Mouse (Mus musculus) frontal cortex, postnatal 10 days (tissue): Measurements from ENCODE around the gene Bcat1.

Experiments
- DNase-seq, 2 experiments: peaks; one replicate each; pipeline ENCODE4 v3.0.0; 2022; ENCODE audit warnings: low spot score in 2 of 2, mixed read lengths in 1 of 2

Bcat1 gene

DNA sequence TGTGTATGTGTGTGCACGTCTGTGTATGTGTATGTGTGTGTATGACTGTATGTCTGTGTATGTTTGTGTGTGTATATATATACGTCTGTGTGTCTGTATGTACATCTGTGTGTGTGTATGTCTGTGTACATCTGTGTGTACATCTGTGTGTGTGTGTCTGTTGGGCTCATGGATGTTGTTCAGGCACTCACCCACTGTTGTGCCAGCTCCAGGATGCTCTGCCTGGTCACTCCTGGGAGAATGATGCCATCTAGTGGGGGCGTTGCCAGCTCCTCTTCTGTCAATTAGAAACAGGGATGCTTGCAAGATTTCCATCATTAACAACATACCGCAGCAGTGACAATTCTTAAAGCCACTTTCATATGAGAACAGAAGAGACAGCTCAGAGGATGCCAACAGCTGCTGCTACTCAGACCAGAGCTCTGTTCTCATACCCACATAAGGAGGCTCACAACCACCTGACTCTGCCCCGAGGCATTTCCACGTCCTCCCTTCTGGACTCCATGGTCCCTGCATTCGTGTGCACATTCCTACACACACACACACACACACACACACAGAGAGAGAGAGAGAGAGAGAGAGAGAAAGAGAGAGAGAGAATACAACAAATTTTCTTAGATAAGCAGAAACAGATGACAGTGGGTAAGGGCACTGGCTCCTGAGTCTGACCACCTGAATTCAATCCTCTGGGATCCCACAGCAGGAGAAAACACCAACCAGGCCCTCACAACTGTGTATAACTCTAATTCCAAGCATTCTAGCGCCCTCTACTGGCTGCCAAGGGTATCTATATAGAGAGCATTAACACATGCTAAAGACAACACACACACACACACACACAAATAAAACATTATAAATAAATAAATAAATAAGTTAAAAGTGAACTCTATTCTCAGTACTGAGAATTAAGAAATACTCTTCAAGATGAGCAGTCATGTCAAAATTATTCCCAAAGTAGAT is 65.8 kb downstream of the Bcat1 start:
- no peak for DNase-seq

DNA sequence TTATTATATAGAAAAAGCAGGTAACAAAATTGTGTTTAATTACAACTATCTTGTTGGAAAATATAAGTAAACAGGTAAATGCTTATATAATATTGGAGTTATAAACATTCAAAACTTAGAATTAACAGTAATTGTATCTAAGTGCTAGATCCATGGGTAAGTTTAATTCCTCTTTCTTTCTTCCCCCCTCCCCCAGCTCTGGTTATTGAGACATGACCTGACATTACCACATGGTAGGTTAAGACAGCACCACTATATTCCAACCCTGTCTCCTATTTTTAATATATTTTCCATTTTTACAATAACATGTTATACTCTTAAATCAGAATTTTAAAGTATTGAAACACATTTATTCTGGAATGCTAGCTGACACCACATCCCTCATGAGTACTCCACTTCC is 72.5 kb downstream of the Bcat1 start:
- no peak for DNase-seq

DNA sequence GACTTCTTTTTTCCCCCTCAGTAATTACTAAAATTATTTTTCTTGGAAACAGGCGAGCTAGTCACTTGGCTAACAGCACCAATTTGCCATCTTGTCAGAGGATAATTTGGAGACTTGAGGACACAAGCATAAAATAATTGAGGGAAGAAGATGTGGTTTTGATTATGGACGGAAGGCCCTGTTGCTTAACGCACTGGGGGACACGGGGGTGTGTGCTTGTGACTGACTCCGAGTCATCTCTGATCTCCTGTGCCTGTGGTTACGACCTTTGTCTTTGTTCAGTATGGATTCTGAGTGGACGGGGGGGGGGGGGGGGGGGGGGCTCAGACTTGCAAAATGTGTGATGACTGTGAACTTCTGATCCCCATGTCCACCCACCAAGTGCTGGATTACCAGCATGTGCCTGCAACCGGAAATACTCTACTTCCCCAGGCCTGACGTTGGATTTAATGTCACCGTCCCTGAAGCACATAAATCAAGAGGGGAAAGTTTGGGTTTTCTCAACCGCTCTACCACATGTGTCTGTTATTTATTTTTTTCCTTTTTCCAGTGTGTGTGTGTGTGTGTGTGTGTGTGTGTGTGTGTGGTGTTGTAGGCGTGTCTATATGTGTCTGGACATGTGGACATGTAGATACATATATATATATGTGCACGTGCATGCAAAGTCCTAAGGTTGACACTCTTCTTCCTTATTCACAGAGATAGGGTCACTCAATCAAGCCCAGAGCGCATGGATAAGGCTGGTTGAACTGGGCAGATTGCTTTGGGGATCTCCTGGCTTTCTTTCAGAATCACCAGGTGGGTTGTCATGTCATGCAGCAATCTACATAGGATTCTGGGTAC is 73.7 kb downstream of the Bcat1 start:
- DNase-seq: no peak

DNA sequence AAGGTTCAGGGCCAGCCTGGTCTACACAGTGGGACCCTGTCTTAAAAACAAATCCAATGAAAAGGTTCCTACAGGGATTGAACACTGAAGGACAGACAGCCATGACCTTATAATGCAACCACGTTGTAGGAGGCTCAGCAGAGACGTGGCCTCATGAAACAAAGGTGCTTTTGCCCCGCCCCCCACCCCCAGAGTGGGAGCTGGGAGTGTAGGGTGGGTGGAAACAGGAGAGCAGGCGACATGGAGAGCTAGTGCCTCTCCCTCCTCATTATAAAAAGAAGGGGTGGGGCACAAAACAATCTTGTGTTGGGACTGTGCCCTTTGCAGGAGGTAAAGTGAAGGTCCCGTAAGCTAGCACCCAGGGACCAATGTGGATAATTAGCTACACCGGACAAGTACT is 74.5 kb downstream of the Bcat1 start:
- DNase-seq: no peak

DNA sequence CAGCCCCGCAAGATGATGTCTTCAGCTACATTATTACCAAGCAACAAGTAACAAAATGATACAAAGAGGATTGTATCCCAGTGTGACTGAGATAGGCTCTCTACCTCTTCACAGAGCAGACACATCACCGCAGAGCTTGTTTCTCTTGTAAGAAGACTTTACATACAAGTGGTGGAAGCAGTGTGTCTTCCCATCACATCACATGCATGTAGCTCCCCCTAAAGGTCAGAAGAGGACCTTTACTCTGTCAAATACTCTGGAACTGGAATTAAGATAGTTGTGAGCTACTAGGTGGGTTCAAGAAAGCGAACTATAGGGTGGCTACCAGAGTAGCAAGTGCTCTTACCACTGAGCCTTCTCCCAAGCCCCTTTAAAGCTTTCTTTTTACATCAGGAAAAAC is 78.8 kb downstream of the Bcat1 start:
- DNase-seq: no peak

DNA sequence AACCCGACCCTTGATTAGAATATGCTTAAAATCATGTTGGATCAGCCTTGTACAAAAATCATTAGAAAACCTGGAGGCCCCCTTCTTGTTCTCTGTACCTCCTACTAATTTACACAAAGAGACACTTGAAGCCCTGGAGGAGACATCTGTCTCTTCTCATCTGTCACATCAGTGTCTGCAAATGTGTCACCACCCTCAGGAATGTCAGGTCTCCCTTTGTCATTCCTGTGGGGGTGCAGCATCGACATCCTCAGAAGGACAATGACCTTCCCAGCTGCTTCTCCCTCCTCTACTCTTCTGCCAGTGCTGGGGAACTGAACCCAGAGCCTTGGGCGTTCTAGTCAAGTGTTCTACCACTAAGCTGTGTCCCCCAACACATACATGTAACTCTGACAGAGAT is 83.9 kb downstream of the Bcat1 start:
- no peak for DNase-seq

DNA sequence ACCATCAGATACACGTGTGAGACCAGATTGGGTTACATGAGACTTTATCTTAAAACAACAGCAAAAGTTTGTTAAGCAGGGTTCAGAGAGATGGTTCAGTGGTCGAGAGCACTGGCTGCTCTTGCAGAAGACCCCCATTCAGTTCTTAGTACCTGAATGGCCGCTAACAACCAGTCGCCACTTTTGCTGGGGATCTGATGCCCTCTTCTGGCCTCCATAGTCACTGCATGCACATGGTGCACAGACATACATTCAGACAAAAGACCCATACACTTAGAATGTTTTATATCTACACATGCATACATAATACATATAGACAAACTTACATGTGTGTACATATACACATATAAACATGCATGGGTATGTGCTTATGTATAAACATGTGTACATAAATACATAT is 86.8 kb downstream of the Bcat1 start:
- no peak for DNase-seq

DNA sequence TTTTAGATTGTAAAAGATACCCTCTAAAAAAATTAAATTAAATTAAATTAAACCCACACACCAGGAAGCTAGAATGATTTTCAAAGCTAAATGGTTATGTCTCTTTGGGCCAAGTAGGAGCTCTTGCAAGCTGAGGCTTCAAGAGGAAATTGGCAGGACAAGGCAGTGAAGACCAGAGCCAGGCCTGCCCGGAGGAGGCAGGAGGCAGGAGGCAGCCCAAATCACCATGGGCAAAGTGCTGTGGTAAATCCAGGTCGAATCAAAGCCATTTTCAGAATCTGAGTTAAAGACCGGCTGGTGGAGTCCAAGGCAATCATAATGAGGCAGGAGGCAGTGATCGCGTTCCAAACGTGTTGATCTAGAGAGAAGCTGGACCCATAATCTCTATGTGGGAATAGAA is 88.3 kb downstream of the Bcat1 start:
- DNase-seq: no peak

DNA sequence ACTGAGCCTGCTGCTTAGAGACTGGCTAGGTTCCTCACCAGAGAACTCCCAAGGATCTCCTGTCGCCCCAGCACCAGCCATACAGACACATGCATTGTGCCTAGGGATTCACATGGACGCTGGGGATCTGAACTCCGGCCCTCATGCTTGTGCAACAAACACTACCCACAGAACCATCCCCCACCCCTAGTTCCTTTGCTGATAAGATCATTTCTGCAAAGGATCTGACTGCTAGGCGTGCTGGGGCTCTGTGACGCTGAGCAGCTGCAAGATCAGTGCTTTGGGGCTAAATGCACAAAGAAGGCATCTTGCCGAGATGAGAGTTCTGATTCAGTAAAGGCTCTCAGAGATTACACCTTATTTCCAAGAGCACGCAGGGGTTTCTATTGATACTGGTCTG is 88.8 kb downstream of the Bcat1 start:
- no peak for DNase-seq

DNA sequence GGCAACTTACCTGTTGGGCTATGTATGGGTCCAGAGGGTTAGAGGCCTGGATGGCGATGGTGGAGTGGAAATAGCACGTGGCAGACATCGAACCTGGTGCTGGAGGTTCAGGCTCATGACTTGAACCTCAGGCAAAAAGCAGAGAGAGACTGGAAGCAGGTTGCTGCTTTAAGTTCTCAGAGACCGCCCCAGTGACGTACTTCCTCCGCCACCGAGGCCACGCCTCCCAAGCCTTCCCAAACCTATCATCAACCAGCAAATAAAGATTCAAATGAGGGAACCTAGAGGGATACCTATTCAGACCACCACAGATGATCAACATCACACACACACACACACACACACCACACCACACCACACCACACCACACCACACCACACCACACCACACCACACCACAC is 91.8 kb downstream of the Bcat1 start:
- DNase-seq: no peak

DNA sequence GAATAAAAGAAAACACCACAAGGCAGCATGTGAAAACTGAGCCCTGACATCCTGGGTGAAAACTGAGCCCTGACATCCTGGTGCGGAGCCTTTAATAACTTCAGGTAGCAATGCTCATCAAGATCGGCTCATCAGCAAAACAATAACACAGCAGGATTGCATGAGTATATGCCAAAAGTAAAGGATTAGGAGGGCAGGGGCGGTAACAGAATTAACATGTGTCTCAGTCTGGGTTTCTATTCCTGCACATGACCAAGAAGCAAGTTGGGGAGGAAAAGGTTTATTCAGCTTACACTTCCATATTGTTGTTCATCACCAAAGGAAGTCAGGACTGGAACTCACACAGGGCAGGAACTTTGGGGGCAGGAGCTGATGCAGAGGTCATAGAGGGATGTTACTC is 93.9 kb downstream of the Bcat1 start:
- no peak for DNase-seq

DNA sequence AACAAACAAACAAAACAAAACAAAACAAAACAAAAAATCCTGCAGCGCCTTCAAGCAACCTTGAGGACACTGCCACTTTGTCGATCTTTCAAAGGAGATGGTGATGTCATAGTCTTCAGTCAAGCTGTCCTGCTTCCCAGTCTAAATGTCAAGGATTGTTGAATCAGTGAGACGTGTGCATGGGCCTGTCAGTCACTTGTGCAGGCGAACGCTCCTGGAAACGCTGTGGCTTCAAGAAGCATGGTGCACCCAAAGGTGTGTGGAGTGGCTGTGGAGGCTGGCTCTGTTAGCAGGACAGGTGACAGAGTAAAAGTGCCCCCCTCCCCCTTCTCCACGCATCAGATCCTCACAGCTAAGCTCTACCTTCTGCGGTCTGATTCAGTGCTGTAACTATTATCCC is 103.6 kb downstream of the Bcat1 start:
- no peak for DNase-seq

DNA sequence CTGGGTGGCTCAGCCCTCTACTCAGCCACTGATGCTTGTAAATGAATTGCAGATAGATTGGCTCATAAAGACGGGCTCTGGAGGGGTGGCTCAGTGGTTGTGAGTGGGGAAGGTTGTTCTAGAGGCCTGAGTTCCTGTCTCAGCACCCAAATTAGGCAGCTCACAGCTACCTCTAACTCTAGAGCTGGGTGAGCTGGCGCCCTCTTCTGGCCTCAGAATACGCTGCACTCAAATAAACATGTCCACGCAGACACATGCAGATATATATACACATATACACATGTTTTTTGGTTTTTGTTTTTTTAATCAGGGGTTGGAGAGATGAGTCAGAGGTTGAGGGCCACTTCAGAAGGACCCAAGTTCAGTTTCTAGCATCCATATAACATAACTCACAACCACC is 105.1 kb downstream of the Bcat1 start:
- no peak for DNase-seq

DNA sequence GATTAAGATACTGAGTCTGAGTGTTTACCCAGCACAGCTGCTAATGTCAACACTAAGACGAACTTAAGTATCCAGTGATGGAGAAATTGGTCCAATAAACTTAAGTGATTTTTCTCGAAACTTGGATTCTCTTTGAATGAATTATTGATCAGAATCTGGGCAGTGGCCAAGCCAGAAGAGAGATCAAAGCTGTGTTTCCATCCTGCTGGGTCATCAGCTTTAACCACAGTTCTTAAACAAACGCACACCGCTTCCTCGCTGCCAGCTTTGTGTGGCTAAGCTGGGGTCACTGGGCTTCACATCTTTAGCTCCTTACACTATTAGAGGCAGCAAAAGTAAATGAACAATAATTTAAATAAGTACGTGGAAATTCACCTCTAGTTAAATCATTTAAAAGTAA is 108.4 kb downstream of the Bcat1 start:
- no peak for DNase-seq

DNA sequence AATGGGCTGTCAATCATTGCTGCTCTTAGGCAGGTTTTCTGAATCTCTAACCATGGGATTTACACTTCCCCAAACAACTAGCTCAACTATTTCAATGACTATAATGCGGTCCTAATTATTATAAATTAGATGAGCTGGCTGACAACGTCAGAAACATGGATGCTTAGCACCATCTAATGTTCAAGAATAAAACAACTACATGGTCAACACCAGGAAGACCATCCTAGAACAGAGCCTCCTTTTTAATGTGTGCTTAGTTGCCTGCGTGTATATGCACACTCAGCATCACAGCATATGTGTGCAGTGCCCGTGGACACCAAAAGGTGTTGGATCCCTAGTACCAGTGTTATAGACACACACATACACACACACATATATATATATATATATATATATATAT is 111.8 kb downstream of the Bcat1 start:
- DNase-seq: no peak

DNA sequence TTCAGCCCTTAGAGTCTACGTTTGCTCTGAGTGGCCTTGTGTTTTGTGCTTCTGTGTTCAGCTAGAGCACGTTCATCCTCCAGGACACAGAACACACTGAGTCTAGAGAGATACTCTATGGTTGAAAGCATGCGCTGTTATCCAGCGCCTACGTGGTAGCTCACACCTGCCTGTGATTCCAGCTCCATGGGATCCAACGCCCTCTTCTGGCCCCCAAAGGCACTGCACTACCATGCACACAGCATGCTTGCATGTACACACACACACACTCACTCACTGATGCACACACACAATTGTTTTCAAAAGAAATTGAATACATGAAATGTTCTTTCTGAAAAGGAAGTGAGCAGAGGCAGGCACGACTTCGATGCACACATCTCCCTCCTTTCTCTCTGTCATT is 112.8 kb downstream of the Bcat1 start:
- no peak for DNase-seq

DNA sequence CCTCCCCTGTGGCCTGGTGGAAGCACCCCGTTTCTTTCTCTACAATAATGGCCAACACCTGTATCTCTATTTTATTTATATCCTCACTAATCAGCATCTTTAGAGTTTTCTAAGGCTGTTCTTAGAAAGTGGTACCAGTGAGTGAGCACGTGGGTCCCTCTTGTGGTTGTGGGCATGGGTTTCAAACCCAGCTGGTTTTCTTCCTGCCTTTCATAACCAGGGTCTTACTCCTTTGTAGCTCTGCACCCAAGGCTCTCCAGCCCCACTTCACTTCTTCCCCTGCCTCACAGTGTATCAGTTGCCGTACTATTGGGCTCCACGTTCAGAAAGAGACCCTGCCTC is 114.0 kb downstream of the Bcat1 start:
- no peak for DNase-seq

DNA sequence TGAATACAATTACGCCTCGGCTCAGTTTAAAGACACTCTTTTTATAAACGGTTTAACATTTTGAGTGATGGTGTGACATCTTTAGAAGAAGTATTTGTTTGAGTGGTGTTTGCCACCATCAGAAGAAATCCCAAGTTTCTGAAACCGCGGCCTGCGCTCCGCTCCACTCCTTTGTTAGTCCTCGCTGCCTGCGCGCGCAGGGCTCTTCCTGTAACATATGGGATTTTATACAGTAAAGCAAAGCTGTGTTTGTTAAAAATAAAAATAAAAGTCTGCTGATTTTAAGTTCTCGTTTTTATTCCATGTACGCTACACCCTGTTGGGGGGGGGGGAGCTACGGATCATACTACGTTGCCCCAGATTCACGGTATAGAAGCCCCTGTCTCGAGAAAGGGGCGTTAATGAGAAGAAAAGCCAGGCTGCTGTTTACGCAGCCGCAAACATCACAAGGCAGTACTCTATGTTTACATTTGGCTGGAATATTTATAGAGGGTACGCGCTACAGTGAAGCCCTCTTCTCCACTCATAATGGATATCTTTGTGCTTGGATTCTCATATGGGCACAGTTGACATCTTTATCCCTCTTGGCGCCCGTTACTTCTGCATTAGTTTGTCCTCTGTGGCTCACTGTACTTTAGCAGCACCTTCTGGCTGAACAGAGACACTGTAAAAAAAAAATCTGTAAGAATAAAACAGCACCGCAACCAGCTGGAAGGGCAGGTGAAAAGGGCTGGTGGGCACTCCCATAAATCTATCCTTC is 114.6 kb downstream of the Bcat1 start:
- peak; percentile 29 to 30 for DNase-seq

DNA sequence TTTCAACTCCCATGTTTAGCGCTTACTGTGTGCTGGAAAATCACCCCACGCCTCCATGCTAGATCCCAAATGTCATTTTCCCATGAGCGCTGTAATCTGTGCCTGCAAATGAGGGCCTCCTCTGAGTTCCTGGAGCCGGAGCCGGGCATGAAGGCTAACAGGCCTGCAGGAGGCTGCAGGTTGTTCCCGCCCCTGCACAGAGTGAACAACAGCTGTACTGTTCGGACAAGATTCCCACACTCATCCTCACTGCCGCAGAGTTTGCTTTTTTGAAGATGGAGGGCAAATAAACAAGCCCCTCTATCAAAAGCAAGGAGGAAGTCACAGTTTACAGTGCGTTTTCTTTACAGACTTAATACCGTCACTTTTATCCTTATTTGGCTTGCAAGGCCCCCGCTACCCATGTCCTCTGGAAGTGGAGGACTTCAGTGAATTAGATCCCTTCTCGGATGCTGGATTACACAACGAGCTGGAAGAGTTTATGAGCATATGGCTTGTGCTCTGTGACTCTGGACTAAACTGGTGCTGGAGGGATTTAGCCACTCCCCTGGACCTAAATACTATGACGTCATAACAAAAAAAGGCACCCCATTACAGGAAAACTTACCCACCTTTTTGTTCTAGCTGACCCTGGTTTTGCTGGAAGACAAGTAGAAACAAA is 120.0 kb downstream of the Bcat1 start:
- no peak for DNase-seq

DNA sequence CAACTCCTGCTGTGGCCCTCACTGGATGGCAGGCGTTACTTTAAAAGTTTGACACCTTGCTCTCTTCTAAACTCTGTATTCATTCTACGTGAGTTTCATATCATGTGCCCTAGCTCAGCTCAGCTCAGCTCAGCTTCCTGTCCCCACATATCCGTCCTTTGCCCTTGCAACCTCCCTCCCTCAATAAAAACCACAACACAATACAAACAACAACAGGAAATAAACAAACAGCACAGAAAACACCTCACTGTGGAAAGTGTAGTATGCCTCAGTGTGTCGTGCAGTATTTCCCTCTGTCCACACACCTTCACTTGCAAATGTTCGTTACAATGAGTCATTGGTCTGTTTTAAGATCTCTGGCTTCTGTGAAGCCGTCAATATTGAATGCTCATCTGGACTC is 123.1 kb downstream of the Bcat1 start:
- no peak for DNase-seq

DNA sequence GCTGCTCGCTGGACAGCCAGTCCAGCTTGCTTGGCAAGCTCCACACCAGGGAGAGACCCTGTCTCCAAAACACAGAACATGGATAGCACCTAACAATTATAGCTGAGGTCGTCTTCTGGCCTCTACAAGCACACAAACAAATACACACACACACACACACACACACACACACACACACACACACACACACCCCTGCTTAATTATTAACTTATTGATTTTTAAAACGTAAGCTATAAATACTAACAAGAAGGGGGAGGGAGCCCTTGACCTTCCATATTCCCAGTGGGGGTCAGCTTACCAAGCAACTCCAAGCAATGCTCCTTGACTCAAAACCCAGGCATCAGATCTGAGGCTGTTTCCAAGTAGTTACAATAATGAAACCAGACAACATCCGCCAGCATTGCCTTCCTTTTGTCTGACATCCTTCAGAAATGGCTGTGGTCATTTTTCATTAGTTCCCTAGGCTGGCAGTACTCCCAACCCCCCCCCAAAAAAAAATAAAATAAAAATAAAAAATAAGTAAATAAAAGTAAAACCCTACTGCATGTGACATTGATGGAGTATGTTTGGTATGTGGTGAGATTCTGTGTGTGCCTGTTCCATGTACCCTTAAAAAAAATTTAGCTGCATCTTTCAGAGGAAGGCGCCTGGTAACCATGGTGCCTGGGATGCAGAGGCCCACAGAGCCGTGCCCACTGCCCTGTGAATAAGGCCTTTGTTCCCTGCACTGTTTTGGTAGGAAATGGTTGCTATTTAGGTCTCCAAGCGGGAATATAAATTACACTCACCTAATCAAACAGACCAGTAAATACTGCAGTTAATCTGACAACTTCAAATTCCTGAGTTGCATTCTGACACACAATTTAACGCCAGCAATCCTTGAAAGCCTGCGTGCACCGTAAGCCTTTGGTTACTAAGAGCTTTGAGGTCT is 131.3 kb downstream of the Bcat1 start:
- no peak for DNase-seq
